Mouse (Mus musculus): ENCODE data around the gene Timm29.
A peak's percentile ranks its signal among the peaks of the same experiment; 100 is the strongest.

Timm29 gene

DNA sequence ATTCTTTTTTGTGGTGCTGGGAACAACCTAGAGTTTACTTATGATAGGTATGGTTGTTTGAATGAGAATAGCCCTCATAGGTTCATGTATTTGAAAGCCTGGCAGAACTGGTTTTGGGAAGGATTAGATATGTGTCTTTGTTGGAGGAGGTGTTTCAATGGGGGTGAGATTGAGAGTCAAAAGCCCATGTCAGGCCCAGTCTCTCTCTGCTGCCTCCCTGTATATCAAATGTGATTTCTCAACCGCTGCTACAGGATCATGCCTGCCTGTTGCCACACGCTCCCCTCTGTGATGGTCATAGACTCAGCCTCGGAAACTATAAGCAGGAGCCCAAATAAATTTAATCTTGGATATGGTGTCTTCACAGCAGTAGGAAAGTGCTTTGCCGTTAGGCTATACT lies 27.7 kb downstream of the Timm29 start:
- no peak for DNase-seq

DNA sequence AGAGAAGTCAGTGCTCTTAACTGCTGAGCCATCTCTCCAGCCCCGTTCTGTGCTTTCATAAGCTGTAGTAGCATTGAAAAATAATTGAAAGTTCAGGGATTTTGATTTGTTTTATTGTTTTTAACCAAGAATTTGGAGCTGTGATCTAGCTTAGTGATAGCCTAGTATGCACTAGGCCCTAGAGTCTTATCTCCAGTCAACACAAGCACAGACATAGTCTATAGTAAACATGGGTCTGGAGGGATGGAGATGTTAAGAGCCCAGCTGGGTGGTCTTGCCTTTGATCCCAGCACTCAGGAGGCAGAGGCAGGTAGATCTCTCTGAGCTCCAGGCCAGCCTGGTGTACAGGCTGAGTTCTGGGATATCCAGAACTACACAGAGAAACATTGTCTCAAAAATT lies 30.2 kb downstream of the Timm29 start:
- no peak for DNase-seq

DNA sequence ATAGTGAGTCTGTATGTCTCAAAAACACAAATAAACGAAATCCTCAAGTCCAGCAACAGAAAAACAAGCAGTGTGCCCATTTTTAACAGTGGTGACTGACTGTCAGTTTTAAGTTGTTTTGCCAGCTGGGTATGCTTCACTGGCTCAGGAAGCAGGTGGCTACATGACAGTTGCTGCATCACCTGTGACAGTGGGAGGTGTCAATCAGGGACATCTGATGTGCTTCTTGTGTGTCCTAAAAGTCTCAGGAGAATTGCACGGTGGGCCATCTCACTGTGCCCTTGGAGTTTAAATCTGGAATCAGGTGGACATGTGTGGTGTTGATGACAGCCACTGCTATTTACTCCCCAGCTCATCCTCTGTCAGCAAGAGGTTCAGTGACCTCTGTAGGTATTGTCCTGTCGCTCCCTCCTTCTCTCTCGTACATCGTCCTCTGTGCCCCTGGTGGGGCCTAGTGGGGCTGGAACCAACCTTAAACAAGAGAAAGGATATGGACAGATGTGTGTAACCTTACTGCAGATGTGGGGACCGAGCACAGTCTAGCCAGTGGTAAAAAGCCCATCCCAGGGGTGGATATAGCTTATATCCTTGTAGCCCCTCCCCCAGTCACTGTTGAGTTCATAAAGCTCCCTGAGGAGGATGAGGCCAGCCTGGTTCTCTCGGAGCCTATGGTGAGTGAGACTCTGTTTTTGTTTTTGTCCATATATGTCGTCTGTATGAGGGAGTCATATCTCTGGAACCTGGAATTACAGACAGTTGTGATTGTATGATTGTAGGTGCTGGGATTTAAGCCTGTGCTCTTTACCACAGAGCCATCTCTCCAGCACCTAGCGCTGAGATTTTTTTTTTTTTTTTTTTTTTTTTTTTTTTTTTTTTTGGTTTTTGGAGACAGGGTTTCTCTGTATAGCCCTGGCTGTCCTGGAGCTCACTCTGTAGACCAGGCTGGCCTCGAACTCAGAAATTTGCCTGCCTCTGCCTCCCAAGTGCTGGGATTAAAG lies 33.1 kb downstream of the Timm29 start:
- DNase-seq: peak; percentile 24 to 35

DNA sequence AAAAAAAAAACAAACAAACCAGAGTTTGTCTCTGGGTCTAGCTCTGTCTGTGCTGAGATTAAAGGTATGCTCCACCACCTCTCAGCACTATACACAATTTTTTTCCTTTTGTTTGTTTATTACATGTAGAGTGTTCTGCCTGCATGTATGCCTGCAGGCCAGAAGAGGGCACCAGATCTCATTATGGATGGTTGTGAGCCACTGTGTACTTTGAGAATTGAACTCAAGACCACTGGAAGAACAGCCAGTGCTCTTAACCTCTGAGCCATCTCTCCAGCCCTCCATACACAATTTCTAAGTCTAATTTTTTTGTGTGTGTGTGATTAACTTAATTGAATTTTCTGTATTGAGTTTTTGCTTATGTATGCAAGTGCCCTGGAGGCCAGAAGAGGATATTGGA lies 34.0 kb downstream of the Timm29 start:
- DNase-seq: no peak

DNA sequence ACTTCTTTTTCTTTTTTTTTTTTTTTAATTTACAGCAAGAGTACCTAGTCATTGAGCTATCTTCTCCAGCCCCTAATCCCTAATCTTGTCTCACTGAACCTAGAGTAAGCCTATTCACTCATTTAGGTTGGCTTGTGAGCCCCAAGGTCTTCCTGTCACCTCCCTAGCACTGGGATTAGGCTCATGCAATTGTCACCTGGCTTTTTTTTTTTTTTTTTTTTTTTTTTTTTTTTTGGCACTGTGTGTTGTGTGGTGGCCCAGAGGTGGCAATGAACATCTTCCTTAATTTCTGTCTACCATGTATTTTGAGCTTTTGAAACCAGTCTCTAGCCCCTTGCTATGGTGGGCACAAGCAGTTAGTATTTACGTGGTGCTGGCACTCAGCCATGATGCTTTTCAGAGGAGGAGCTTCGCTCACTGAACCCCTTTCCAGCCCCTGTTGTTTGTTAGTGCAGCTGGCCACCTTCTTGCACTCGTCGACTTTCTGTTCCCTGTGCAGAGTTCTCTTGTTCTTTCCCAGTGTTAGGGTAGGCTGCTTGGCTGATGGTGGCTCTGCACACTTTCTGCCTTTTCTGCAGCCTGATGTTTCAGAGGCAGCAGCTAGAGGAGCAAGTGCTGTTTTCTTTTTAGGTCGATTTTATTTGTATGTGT lies 34.7 kb downstream of the Timm29 start:
- DNase-seq: peak in 1 of 2 experiments; percentile 25

DNA sequence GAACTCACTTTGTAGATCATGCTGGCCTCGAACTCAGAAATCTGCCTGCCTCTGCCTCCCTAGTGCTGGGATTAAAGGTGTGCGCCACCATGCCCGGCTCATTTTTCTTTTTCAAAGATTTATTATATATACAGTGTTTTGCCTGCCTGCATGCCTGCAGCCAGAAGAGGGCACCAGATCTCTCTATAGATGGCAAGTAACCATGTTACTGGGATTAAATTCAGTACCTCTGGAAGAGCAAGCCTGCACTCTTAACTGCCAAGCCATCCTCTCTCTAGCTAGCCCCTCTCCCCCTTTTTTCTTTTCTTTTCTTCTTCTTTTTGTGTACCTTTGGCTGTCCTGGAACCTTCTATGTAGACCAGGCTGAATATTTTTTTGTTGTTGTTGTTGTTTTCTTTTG lies 38.2 kb downstream of the Timm29 start:
- peak in 1 of 2 experiments; percentile 40 for DNase-seq

DNA sequence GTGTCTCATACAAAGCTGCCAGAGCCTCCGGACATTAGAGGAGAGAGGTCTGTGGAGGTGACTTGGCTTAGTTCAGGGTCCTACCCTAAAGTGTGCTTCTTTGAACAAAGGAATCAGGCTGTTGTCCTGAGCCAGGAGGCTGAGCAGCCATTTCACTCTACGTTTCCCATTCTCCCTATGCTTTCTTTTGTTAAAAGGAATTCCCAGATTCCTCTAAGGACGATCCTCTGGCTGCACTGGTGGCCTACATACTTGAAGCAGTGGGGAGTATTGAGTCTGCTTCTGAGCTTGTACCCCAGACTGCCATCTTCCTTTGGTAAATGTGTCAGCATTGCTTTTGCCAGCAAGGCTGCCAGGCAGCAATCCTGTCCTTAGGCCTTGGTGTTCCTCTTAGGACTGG lies 40.6 kb downstream of the Timm29 start:
- no peak for DNase-seq

DNA sequence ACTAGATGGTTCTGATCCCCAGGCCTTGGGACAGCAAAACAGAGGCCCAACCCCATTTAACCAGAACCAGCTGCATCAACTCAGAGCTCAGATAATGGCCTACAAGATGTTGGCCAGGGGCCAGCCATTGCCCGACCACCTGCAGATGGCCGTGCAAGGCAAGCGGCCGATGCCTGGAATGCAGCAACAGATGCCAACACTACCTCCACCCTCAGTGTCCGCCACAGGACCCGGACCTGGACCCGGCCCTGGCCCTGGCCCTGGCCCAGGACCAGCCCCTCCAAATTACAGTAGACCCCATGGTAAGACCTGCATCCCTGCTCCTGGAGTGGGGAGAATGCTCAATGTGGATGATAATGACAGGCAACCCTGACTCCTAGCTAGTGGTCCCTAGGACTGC lies 43.1 kb downstream of the Timm29 start:
- no peak for DNase-seq

DNA sequence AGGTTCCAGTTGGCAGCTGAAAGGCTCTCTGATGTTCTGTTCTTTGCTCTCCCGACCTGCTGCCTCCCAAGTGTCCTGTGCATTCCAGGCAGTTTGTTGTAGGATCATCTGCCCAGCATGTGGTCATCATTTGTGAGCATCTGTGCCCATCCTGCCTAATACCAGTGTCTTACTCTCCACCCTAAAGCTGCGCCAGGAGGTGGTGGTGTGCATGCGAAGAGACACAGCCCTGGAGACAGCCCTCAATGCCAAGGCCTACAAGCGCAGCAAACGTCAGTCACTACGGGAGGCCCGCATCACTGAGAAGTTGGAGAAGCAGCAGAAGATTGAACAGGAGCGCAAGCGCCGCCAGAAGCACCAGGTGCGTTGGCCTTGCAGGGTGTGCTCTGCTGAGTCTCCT lies 46.5 kb downstream of the Timm29 start:
- DNase-seq: no peak
